In genomic region chr9:106393548-106393947, GRCm38 (mm10) we compare ENCODE assay signal across 26 mouse cellular contexts. TPM values are rescaled to one million over a fixed set of nuclear protein-coding genes. Genes with fewer than 3 reads are reported as not detected.
DNase-seq lines count a peak whose midpoint lies in the region; ATAC-seq and TF ChIP-seq lines count a peak whose summit lies in the region.
"Had no signal": no experiment of that assay in that cellular context is flagged by ENCODE, and none has a peak within 500 bp of the region (broad histone marks: within the 10 kb centered on the region; RNA-seq: fewer than 3 reads in every experiment).

No protein-coding gene starts in this region.

- H3K9ac ChIP-seq in hindbrain, embryonic 16.5 days (ENCODE audit: low read depth, low read length) = no peak overlapping the region
- no peak overlapping the region for H3K9ac ChIP-seq in hindbrain, embryonic 11.5 days (ENCODE audit: low read depth, low read length)
- H3K9ac ChIP-seq: forebrain, embryonic 15.5 days; heart, embryonic 13.5 days; liver, embryonic 12.5 days; liver, postnatal 0 days; neural tube, embryonic 12.5 days had no signal

- H3K4me2 ChIP-seq in hindbrain, embryonic 16.5 days (ENCODE audit: low read length) = no peak overlapping the region
- no peak overlapping the region for H3K4me2 ChIP-seq in hindbrain, embryonic 11.5 days (replicated peaks; ENCODE audit: low read depth, low read length)
- H3K4me2 ChIP-seq: forebrain, embryonic 15.5 days; heart, embryonic 13.5 days; liver, embryonic 12.5 days; neural tube, embryonic 12.5 days had no signal

- H3K4me3 ChIP-seq in hindbrain, embryonic 16.5 days (ENCODE audit: low read length) = no peak overlapping the region
- H3K4me3 ChIP-seq in hindbrain, embryonic 11.5 days (ENCODE audit: low read depth, low read length) = no peak overlapping the region
- peak overlapping the region; percentile 50 for H3K4me3 ChIP-seq in E14TG2a.4 (replicated peaks; ENCODE audit: low read length)
- H3K4me3 ChIP-seq in cerebellum, adult 2 months (replicated peaks; ENCODE audit: insufficient read depth, low read depth, low read length) = no peak overlapping the region
- H3K4me3 ChIP-seq: forebrain, embryonic 15.5 days; gastrocnemius, adult 2 months; heart, adult 2 months; heart, embryonic 13.5 days; liver, embryonic 12.5 days; megakaryocyte, embryonic 14.5 days; neural tube, embryonic 12.5 days had no signal

- peaks cover 14% of the 10 kb centered on the region for H3K4me1 ChIP-seq in hindbrain, embryonic 16.5 days (ENCODE audit: control insufficient read depth, insufficient read depth, low read depth, low read length)
- no peaks in the 10 kb centered on the region for H3K4me1 ChIP-seq in hindbrain, embryonic 11.5 days (replicated peaks; ENCODE audit: control insufficient read depth, insufficient read depth, low read length)
- H3K4me1 ChIP-seq in E14TG2a.4 (replicated peaks; ENCODE audit: low read depth, low read length) = peaks cover 11% of the 10 kb centered on the region
- no peaks in the 10 kb centered on the region; the same call in 1 of the 2 replicates for H3K4me1 ChIP-seq in cerebellum, adult 2 months (ENCODE audit: control insufficient read depth, insufficient read depth, low read length)

- H3K9me3 ChIP-seq in hindbrain, embryonic 16.5 days (ENCODE audit: control insufficient read depth, low read length) = peaks cover 4% of the 10 kb centered on the region; the same call in 1 of the 2 replicates
- H3K9me3 ChIP-seq in hindbrain, embryonic 11.5 days (ENCODE audit: control insufficient read depth, low read length) = no peaks in the 10 kb centered on the region
- no peaks in the 10 kb centered on the region for H3K9me3 ChIP-seq in E14TG2a.4 (ENCODE audit: low read length)
- H3K9me3 ChIP-seq: forebrain, embryonic 15.5 days; G1E; liver, embryonic 12.5 days; neural tube, embryonic 12.5 days had no signal

- no peak for DNase-seq in hindbrain, embryonic 11.5 days (ENCODE audit: low spot score)
- peak; percentile 53 for DNase-seq in 3134 (ENCODE audit: extremely low read depth, insufficient read length, low spot score)
- no peak for DNase-seq in cerebellum, adult 2 months
- DNase-seq: adrenal gland, postnatal 10 days; cerebellum, adult 11 months; gastrocnemius, adult 2 months; gastrocnemius, postnatal 36 days; heart, adult 2 months; heart, postnatal 10 days; kidney, adult 11 months; liver, postnatal 0 days; lung, postnatal 36 days; midbrain, embryonic 14.5 days; thymus, adult 2 months; thymus, postnatal 36 days had no signal

- WGBS in hindbrain, embryonic 16.5 days = 70% methylated on average over 8 of the region's 8 CpGs
- WGBS in hindbrain, embryonic 11.5 days = 89% methylated on average over 8 of the region's 8 CpGs
- WGBS in cerebellum, adult 2 months = 60% methylated on average over 8 of the region's 8 CpGs

- no peak for TF ChIP-seq POLR2A in cerebellum, adult 2 months (IDR thresholded peaks at IDR 0.05; ENCODE audit: borderline replicate concordance, insufficient read depth, low read length)

- 0 out of 2 replicates have a peak, but pooled peaks have one; percentile 32 for ATAC-seq in hindbrain, embryonic 16.5 days
- no peak for ATAC-seq in hindbrain, embryonic 11.5 days (ENCODE audit: low FRiP score)
- peak; percentile 59 for ATAC-seq in megakaryocyte progenitor cell, adult 5-6 weeks (replicated peaks; ENCODE audit: poor library complexity)
- ATAC-seq: forebrain, embryonic 15.5 days; inflammation-experienced regulatory T-cells, adult 6 months; liver, embryonic 12.5 days; liver, postnatal 0 days; Patski had no signal

- no peaks in the 10 kb centered on the region for H3K36me3 ChIP-seq in hindbrain, embryonic 16.5 days (ENCODE audit: control insufficient read depth, insufficient read depth, low read length)
- no peaks in the 10 kb centered on the region for H3K36me3 ChIP-seq in hindbrain, embryonic 11.5 days (ENCODE audit: control insufficient read depth, insufficient read depth, low read length)
- no peaks in the 10 kb centered on the region for H3K36me3 ChIP-seq in E14TG2a.4 (ENCODE audit: insufficient read depth, low read length)
- H3K36me3 ChIP-seq: forebrain, embryonic 15.5 days; G1E; heart, embryonic 13.5 days; liver, embryonic 12.5 days; neural tube, embryonic 12.5 days had no signal

- H3K27me3 ChIP-seq in hindbrain, embryonic 16.5 days (replicated peaks; ENCODE audit: control insufficient read depth, insufficient read depth, low read length) = no peaks in the 10 kb centered on the region; the same call in 1 of the 2 replicates
- H3K27me3 ChIP-seq in hindbrain, embryonic 11.5 days (ENCODE audit: control insufficient read depth, insufficient read depth, low read length) = no peaks in the 10 kb centered on the region
- 0 out of 2 replicates have a peak, but pooled peaks cover 2% of the 10 kb centered on the region for H3K27me3 ChIP-seq in E14TG2a.4 (ENCODE audit: insufficient read depth, low read length)
- H3K27me3 ChIP-seq in cerebellum, adult 2 months (ENCODE audit: control insufficient read depth, insufficient read depth, low read length) = no peaks in the 10 kb centered on the region
- H3K27me3 ChIP-seq: forebrain, embryonic 15.5 days; heart, embryonic 13.5 days; neural tube, embryonic 12.5 days; Patski had no signal

- TF ChIP-seq CTCF in E14TG2a.4 (conservative IDR thresholded peaks at IDR 0.05; ENCODE audit: low read length) = no peak
- TF ChIP-seq CTCF in cerebellum, adult 2 months (IDR thresholded peaks at IDR 0.05; ENCODE audit: borderline replicate concordance, insufficient read depth, low read depth, low read length) = no peak

- no peak overlapping the region for H3K27ac ChIP-seq in hindbrain, embryonic 16.5 days (ENCODE audit: low read depth, low read length)
- no peak overlapping the region for H3K27ac ChIP-seq in hindbrain, embryonic 11.5 days (ENCODE audit: low read depth, low read length)
- no peak overlapping the region for H3K27ac ChIP-seq in cerebellum, adult 2 months (ENCODE audit: insufficient read depth, low read length)
- H3K27ac ChIP-seq: forebrain, embryonic 15.5 days; gastrocnemius, adult 2 months; heart, adult 2 months; liver, embryonic 12.5 days; neural tube, embryonic 12.5 days had no signal

RNA-seq across cellular contexts. Expression of gene Dusp7, which starts 25.1 kb away (rescaled TPM):
- polyA plus RNA-seq in hindbrain, embryonic 16.5 days (2015; fragmentation: Nextera tagmentation; extraction: Ambion mirVana) = 12.5 and 13.1 TPM in 2 replicates
- 25.0 and 25.8 TPM in 2 replicates for polyA plus RNA-seq in hindbrain, embryonic 11.5 days (2014; fragmentation: Nextera tagmentation; extraction: Ambion mirVana)
- total RNA-seq in megakaryocyte progenitor cell, adult 5-6 weeks (2015) = 31.6 and 41.9 TPM in 2 replicates
- total RNA-seq in megakaryocyte progenitor cell, adult 5-6 weeks (2017) = 10.8 and 15.0 TPM in 2 replicates
- 46.4 and 49.6 TPM in 2 replicates for polyA plus RNA-seq in cerebellum, adult 2 months (2012; rRNA removed)

RNA-seq across cellular contexts. Expression of gene Rpl29, which starts 35.7 kb away (rescaled TPM):
- 603 and 620 TPM in 2 replicates for polyA plus RNA-seq in hindbrain, embryonic 16.5 days (2015; fragmentation: Nextera tagmentation; extraction: Ambion mirVana)
- 882 and 903 TPM in 2 replicates for polyA plus RNA-seq in hindbrain, embryonic 11.5 days (2014; fragmentation: Nextera tagmentation; extraction: Ambion mirVana)
- 3,403 and 3,618 TPM in 2 replicates for total RNA-seq in megakaryocyte progenitor cell, adult 5-6 weeks (2015)
- 1,606 and 1,752 TPM in 2 replicates for total RNA-seq in megakaryocyte progenitor cell, adult 5-6 weeks (2017)
- polyA plus RNA-seq in cerebellum, adult 2 months (2012; rRNA removed) = 435 and 475 TPM in 2 replicates

RNA-seq across cellular contexts. Expression of gene Acy1, which starts 44.6 kb away (rescaled TPM):
- polyA plus RNA-seq in hindbrain, embryonic 16.5 days (2015; fragmentation: Nextera tagmentation; extraction: Ambion mirVana) = 26.2 and 26.6 TPM in 2 replicates
- 26.4 and 30.3 TPM in 2 replicates for polyA plus RNA-seq in hindbrain, embryonic 11.5 days (2014; fragmentation: Nextera tagmentation; extraction: Ambion mirVana)
- 13.7 TPM in 2 replicates for total RNA-seq in megakaryocyte progenitor cell, adult 5-6 weeks (2015)
- 27.2 and 31.3 TPM in 2 replicates for total RNA-seq in megakaryocyte progenitor cell, adult 5-6 weeks (2017)
- 16.2 and 16.4 TPM in 2 replicates for polyA plus RNA-seq in cerebellum, adult 2 months (2012; rRNA removed)

RNA-seq across cellular contexts. Expression of gene Abhd14b, which starts 53.7 kb away (rescaled TPM):
- 12.1 and 13.2 TPM in 2 replicates for polyA plus RNA-seq in hindbrain, embryonic 16.5 days (2015; fragmentation: Nextera tagmentation; extraction: Ambion mirVana)
- 4.2 and 6.0 TPM in 2 replicates for polyA plus RNA-seq in hindbrain, embryonic 11.5 days (2014; fragmentation: Nextera tagmentation; extraction: Ambion mirVana)
- total RNA-seq in megakaryocyte progenitor cell, adult 5-6 weeks (2015) = 15.8 and 19.1 TPM in 2 replicates
- total RNA-seq in megakaryocyte progenitor cell, adult 5-6 weeks (2017) = 8.4 and 11.7 TPM in 2 replicates
- polyA plus RNA-seq in cerebellum, adult 2 months (2012; rRNA removed) = 59.7 and 68.5 TPM in 2 replicates

RNA-seq across cellular contexts. Expression of gene Abhd14a, which starts 53.9 kb away (rescaled TPM):
- 83.8 and 87.8 TPM in 2 replicates for polyA plus RNA-seq in hindbrain, embryonic 16.5 days (2015; fragmentation: Nextera tagmentation; extraction: Ambion mirVana)
- polyA plus RNA-seq in hindbrain, embryonic 11.5 days (2014; fragmentation: Nextera tagmentation; extraction: Ambion mirVana) = 31.2 and 34.7 TPM in 2 replicates
- total RNA-seq in megakaryocyte progenitor cell, adult 5-6 weeks (2015) = 21.3 and 23.4 TPM in 2 replicates
- total RNA-seq in megakaryocyte progenitor cell, adult 5-6 weeks (2017) = 27.3 and 30.2 TPM in 2 replicates
- polyA plus RNA-seq in cerebellum, adult 2 months (2012; rRNA removed) = 49.7 and 51.5 TPM in 2 replicates
